Mouse (Mus musculus) gastrocnemius, postnatal 14 days (tissue): Measurements from ENCODE around the gene Prss1. TPM values are rescaled to one million over a fixed set of nuclear protein-coding genes. Genes with fewer than 3 reads are reported as not detected.
"Not testable (repeated sequence)": the region's sequence is repeated elsewhere in the genome, so short reads cannot be mapped to it uniquely, and the experiment has no call there.

Source experiments
- DNase-seq: peaks from one replicate; pipeline ENCODE4 v3.0.0; 2021; ENCODE audit warnings: mixed read lengths
- intact Hi-C: fragments of 180-260 bp; cut with DNase I; formaldehyde crosslinking; loops from one replicate; pipeline ENCODE4 v1.15.1; 2025; ENCODE audit warnings: low total_unique reads
- long read RNA-seq, 2 experiments: library from polyadenylated mRNA; stranded (forward); transcript quantifications; one replicate each; pipeline ENCODE4 v2.0.0; 2021
- total RNA-seq, 2 experiments: library from RNA; stranded (reverse); gene quantifications; 2 replicates each; pipeline ENCODE4 v1.2.3; 2021

Gene Prss1
- not detected for total RNA-seq
- long read RNA-seq, experiment 1: 0 reads
- long read RNA-seq, experiment 2: 0 reads

DNA sequence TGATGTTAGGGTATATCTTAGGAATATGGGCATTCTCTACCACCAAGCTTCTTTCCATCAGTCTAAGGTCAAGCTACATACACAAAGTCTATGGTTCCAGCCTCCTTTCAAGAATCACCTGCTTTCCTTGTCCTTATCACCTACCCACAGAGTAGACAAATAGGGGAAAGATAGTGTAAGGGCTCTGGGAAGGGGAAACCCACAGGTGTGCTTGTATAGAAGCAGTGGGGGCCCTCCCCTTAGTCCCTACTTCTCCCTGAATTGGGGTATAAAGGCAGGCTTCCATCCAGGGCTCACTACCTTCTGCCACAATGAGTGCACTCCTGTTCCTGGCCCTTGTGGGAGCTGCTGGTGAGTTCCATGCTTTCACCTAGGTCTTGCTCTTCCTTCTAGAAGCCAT, at the start of gene Prss1:
Gene Prss1 (plus strand): TSS at position 301 of the 400 bp plus-strand sequence.
- DNase-seq, intact Hi-C loops: not testable (repeated sequence)

DNA sequence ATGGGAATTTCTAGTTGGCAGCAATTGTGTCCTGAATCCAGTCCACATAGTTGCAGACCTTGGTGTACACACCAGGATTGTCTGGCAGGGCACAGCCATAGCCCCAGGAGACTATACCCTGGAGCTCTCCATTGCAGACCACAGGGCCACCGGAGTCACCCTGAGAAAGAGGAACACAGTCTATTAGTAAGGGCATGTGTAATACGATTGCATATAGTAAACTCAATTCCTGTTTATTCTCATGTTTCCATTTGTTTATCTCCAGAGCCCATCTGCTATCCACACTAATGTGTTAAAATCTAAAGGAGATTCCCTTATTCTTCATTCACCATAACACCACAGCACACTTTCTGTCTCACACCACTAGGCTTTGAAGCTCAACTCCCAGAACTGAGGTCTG, 16.5 kb upstream of the Prss1 start:
- intact Hi-C loops, DNase-seq: not testable (repeated sequence)

DNA sequence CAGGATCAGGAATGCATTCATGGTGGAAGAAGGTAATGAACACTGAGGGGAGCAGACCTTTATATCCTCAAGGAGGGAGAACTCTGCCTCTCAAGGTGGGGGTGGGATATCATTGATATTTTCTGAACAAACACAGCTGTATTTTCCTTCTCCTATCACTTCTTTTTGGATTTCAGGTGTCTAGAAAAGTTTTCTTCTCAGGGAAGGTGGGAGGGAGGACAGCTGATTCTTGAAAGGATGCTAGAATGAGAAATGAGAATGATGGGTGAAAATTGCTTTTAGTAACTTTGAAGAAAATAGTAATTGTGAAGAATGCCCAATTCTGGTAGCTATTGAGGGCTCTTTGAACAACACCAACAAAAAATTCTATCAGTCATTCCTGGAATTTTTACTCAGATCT, 12.7 kb upstream of the Prss1 start, which contains the start of gene Gm10334:
Gene Gm10334 (minus strand): TSS at position 101 of the 400 bp plus-strand sequence.
- DNase-seq, intact Hi-C loops: not testable (repeated sequence)

DNA sequence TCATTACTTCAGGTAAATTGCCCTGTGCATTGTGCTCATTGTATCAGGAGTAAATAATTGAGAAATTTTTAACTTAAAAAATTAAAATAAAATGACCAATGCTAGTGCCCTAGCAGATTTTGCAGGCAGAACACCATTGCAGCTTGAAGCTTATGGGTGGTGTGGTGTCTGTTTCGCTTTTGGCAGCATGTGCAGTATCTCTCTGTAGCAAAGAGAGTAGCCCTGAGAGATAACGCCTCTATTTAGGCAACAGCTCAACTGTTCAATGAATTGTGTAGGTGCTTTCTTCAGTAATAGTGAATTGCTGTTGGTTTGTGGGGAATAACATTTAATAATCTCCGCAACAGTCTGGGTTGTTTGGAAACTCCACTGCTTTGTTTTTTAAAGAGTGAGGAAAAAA, 40.6 kb downstream of the Prss1 start:
- DNase-seq: no peak
- intact Hi-C loops: no loop called here

DNA sequence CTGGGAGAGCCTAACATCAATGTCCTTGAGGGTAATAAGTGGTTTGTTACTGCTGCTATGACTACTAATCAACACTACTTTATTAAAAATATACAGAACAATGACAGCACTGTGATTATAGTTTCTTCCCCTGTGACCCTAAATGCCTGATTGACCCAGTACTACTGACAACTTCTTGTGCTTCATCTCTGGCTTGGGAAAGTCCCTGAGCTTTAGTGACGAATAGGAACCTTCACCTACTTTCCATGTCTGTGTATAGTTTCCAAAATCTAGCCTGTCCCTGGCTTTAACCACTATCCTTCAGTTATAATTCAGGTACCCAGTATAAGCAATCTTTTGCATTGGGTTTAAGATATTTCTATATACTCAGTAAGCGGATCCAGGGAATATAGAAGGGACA, 46.2 kb downstream of the Prss1 start:
- DNase-seq: no peak
- intact Hi-C loops: no loop called here

DNA sequence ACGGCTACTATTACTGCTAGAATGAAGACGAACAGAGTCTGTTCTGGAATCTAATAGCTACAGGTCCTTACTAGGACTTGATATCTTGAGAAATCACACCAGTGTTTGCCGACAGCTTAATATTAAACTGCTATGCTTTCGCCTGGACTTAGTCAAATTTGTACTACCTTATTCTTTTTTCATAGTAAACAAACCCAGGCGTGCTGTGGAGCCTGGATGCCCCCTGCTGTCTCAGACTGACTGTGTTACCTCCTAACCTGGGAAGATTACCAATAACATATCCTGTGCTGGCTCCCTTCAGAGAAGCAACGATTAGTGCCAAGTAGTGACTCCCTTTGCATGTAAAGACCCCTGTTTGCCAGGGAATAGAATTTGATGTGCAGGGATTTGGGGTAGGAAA, 46.6 kb downstream of the Prss1 start:
- no peak for DNase-seq
- intact Hi-C loops: no loop called here

Other genes with a start within 250 kb of the Prss1 start
- gene Try4, start 156.7 kb upstream of the Prss1 start, total RNA-seq: not detected
- gene Try5, start 142.1 kb upstream of the Prss1 start, total RNA-seq: not detected
- not detected for gene Try10, start 104.8 kb upstream of the Prss1 start, total RNA-seq
- not detected for gene Prss3, start 81.3 kb upstream of the Prss1 start, total RNA-seq
- gene Gm5771, start 66.6 kb upstream of the Prss1 start, total RNA-seq: not detected
- not detected for gene Gm10334, start 12.8 kb upstream of the Prss1 start, total RNA-seq
- not detected for gene Prss2, start 62.9 kb downstream of the Prss1 start, total RNA-seq
- gene Ephb6, start 146.6 kb downstream of the Prss1 start, total RNA-seq: 1 to 10 TPM; 1.2 to 2.5 TPM
- not detected for gene Trpv6, start 177.5 kb downstream of the Prss1 start, total RNA-seq
- gene Trpv5, start 221.8 kb downstream of the Prss1 start, total RNA-seq: not detected
- not detected for gene Llcfc1, start 225.5 kb downstream of the Prss1 start, total RNA-seq
- not detected for gene Kel, start 245.4 kb downstream of the Prss1 start, total RNA-seq